Mouse (Mus musculus): Measurements from ENCODE around the gene Ly75.

Ly75 gene

DNA sequence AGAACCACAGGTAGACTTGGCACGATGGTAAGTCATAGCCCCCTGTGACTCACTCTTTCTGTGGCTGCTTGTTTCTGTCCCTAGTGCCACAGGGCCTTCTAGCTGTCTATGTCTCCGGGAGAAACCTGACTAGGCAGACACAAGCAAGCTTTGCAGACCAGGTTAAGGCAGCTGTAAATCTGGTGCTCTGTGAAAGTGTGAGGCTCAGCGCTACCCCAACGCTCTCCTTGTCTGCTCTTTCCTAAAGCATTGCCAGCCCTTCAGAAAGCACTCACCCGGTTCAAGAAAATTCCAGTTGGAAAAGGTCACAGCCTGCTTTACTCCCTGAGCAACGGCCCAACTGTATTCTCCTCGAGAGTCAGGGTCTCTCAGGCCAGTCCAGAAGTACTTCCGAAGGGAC, 31.3 kb downstream of the Ly75 start:
- ChIA-PET CTCF (no interaction called here), POLR2A (interaction anchor here in 1 of 4 experiments (4.8 kb wide), 1 partner anchor 32 kb away, joined by 26 read pairs; the partner anchor contains the start of gene Ly75)

DNA sequence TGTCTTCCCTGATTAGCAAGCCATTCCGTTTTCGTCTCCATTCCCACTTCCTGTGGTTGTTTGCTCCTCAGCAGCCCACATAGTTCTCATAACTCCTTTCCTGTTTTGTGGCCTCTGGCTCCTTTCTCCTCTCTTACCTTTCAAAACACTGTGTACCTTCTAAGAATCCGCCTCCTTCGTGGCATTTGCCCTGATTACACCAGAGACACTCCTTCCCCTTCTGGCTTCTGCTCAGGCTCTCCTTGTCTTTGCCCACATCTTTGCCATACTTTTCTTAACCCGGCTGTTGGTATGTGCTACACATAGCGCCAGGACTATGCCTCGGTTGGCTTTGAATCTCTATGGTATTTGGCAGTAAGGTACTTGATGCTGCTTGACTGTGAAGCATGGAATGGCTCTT, 35.2 kb downstream of the Ly75 start:
- CTCF ChIA-PET: no interaction called here
- POLR2A ChIA-PET: no interaction called here

DNA sequence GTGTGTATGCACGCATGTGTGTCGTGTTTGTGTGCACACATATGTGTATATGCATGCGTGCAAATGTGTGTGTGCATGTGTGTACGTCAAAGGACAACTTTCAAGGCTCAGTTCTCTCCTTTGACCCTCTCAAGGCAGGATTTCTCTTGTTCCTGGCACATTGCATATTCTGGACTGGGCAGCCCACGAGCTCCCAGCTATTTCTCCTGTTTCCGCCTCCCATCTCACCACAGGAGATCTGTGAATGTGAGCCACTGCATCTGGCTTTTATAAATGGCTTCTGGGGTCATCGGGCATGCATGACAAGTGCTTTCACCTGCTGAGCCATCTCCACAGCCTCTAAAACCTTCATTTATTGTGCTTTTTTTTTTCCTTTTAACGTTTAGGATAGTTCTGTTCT, 36.6 kb downstream of the Ly75 start:
- CTCF ChIA-PET: no interaction called here
- POLR2A ChIA-PET: no interaction called here

DNA sequence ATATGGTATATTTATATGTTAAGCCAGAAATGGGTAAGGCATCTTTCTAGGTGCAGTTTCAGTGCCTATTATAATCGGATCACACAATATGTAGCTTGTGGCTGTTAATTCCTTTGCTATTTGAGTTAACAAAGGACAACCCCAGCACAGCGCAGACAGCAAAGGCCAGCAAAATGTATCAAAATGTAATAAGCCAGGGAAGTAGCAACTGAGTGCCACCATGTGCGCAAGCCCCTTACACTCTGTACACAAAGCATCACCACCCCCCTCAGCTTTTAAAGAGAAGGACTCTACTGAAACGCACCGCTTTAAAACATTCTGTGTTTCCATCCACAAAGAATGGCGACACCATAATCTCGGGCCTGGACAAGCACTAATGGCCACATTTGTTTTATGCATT, 37.4 kb downstream of the Ly75 start:
- CTCF ChIA-PET: interaction anchor here in 1 of 4 experiments (0.7 kb wide), 1 partner anchor 86 kb away, joined by 4 read pairs; no protein-coding TSS in a partner anchor
- POLR2A ChIA-PET: interaction anchor here in 1 of 4 experiments (0.6 to 1.2 kb wide), 5 partner anchors 17 to 803 kb away, joined by 3 to 4 read pairs (median 3); no protein-coding TSS in a partner anchor

DNA sequence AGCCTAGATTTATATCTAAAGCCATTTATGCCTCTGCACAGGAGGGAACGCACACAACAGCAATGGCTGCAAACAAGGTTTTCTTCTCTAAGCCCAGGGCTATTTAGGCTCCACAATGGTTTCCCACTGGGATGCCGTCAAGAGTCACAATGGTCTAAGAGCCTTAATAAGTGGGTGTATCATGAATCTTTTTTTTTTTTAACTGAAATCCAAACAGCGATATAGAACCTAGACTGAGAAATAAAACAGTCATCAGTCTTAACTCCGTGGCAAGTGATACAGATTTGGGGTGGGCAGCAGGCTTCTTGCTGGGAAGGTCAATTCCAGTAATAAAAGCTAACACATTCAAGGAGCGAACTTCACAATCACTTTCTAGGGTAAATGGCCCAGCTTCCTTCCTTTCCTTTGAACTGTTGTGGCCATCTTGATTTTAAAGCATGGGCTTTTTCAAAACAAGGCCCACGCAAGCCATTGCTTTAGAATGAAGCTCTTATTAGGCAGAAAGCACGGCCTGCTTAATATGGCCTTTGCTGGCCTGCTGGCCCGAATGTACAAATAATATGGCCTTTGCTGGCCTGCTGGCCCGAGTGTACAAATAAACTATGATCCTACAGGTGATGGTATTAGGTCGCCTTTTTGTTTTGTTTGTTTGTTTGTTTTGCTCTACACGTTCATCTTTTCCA, 39.4 kb downstream of the Ly75 start:
- ChIA-PET POLR2A (interaction anchor here in 1 of 4 experiments (1.6 kb wide), 1 partner anchor 41 kb away, joined by 5 read pairs; no protein-coding TSS in a partner anchor), CTCF (no interaction called here)

DNA sequence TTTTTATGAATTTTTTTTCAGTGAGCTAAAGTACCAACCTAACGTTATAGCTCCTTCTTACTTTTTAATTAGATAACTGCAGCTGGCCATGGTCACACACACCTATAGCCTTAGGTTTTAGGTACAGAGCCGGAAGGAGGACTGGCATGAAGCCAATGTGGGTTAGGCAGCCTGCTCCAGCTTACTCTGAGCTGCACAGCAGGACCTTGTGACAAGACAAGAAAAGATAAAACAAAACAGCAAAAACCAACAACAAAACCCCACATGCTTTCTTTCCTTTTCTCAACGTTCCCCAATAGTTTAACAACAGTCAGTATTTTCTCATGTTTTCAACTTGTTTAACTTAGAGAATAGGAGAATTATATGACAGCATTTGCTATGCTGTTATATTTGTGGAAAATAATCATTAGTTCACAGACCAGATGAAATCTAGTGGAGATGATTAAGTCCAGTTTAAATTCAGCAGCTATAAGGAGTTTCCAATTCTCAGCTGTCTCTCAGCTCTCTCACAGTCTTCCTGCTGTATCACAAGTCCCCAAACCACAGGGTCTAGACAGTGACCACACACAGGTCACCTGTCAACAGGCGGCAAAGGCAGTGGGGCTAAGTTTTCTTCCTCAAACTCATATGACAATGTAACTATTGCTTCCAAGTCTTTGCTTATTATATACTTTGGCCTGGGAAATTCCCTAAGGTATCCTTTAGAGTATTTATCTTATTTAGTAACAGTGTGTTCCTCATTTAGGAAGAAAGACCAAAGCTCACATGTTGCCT, 40.8 kb downstream of the Ly75 start:
- ChIA-PET CTCF (interaction anchor here in 2 of 4 experiments (0.5 to 0.9 kb wide), 3 partner anchors 92 to 175 kb away, joined by 3 to 4 read pairs (median 4); no protein-coding TSS in a partner anchor), POLR2A (interaction anchor here in 3 of 4 experiments (0.5 to 1.6 kb wide), 6 partner anchors 10 to 76 kb away, joined by 3 to 5 read pairs (median 4); no protein-coding TSS in a partner anchor)

GRCm38 (mm10) chr2:60337937-60338336, 45.2 kb downstream of the Ly75 start:
- ChIA-PET CTCF (no interaction called here), POLR2A (interaction anchor here in 2 of 4 experiments (0.8 to 1.7 kb wide), 6 partner anchors 39 to 64 kb away, joined by 3 to 5 read pairs (median 4); partner anchors contain the start of gene Ly75 (in 2 of the 2))

DNA sequence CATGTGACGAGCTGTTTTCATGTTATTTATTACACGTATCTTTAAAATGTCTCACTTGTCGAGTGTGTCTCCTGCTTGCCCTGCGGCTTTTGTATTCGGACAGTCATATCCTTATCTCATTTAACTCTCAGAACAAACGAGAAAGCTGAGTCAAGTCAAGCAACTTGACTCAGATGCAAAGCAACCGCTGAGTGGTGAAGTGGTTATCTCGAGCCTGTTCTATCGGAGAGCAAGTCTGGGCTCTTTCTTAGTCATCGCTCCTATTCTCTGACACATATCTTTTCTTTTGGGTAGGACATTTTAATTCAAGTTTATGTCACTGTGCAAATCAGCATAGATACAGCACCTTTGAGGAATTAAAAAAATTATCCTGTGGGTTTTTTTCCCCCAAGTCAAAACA, 54.5 kb downstream of the Ly75 start:
- ChIA-PET CTCF (interaction anchor here in 1 of 4 experiments (0.6 to 0.7 kb wide), 3 partner anchors 12 to 576 kb away, joined by 3 read pairs; no protein-coding TSS in a partner anchor), POLR2A (interaction anchor here in 2 of 4 experiments (1.0 to 1.3 kb wide), 2 partner anchors 17 to 61 kb away, joined by 3 read pairs; no protein-coding TSS in a partner anchor)

GRCm38 (mm10) chr2:60327581-60327980, 55.5 kb downstream of the Ly75 start:
- POLR2A ChIA-PET: interaction anchor here in 2 of 4 experiments (0.7 to 1.3 kb wide), 5 partner anchors 9 to 87 kb away, joined by 3 read pairs; no protein-coding TSS in a partner anchor
- CTCF ChIA-PET: no interaction called here

DNA sequence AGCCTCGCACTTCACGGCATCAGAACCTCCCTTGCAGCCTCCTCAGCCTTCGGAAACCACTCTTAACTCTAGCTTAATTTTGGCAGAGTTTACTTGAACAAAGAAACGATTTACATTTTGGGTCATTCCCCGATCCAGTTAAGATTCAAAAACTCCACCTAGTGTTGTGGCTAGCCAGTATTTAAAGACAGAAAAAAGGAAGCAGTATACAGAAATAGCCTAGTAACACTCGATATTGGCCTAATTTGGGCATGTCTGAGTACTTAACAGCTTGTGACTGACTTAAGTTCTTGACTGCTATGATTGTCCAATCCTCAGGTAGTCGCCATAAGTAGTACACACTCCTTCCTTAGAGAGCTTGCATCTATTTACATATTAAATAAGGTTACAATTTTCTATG, 56.2 kb downstream of the Ly75 start:
- ChIA-PET CTCF (no interaction called here), POLR2A (interaction anchor here in 2 of 4 experiments (0.8 to 1.3 kb wide), 5 partner anchors 9 to 88 kb away, joined by 3 to 4 read pairs (median 3); partner anchors contain the start of gene Ly75 (in 1 of the 2))

DNA sequence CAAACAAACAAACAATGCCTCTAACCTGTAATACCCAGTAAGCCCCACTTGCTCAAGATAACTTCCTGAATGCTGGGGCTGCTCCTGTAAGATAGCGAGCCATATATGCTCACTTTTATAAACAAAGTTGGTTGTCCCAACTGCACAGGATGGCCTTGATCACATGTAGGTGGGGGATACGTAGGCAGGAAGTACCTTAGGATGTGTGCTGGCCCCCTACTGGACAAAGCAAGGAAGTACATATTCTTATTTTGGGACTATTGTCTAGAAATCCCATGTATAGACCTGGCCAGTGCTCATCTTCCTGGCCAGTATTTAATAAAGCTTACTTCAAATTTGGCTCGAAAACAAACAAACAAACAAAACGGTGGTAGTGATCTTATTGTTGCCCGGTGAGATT, 59.7 kb downstream of the Ly75 start:
- POLR2A ChIA-PET: interaction anchor here in 1 of 4 experiments (0.6 kb wide), 1 partner anchor 108 kb away, joined by 3 read pairs; no protein-coding TSS in a partner anchor
- CTCF ChIA-PET: interaction anchor here in 1 of 4 experiments (1.0 kb wide), 1 partner anchor 118 kb away, joined by 3 read pairs; no protein-coding TSS in a partner anchor

- CTCF ChIA-PET: no interaction called here
- POLR2A ChIA-PET: interaction anchor here in 2 of 4 experiments (0.6 to 0.7 kb wide), 2 partner anchors 55 to 57 kb away, joined by 3 read pairs; no protein-coding TSS in a partner anchor
Measured at GRCm38 (mm10) chr2:60322031-60322726, 60.9 kb downstream of the Ly75 start.

GRCm38 (mm10) chr2:60303796-60304195, 79.3 kb downstream of the Ly75 start:
- POLR2A ChIA-PET: interaction anchor here in 3 of 4 experiments (0.7 to 1.3 kb wide), 4 partner anchors 11 to 535 kb away, joined by 3 read pairs; no protein-coding TSS in a partner anchor

GRCm38 (mm10) chr2:60299323-60299722, 83.8 kb downstream of the Ly75 start:
- ChIA-PET CTCF (no interaction called here), POLR2A (interaction anchor here in 2 of 4 experiments (0.6 to 1.6 kb wide), 5 partner anchors 8 to 90 kb away, joined by 3 to 8 read pairs (median 3); partner anchors contain the start of genes Cd302 (in 2 of the 2), Baz2b (in 1 of the 2) and March7 (in 1 of the 2))

More at GRCm38 (mm10) chr2:60303796-60304195, 79.3 kb downstream of the Ly75 start:
- CTCF ChIA-PET: no interaction called here

DNA sequence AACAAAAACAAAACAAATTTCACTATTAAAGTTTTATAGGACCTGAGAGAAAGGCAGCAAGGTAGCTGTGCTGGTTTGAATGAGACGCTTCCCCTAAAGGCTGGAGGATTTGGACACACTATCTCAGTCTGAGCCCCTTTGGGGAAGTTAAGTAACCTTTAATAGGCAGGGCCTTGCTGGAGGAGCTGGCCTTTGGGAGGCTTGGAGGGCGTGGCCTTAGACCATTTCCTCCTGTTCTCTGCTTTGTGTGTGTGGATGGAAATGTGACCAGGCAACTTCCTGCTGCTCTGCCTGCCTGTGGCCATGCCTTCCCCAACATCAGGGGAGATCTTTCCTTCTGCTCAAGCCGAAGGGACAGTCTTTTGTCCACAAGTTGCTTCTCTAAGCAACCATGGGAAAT, 84.8 kb downstream of the Ly75 start:
- POLR2A ChIA-PET: interaction anchor here in 2 of 4 experiments (0.8 to 1.6 kb wide), 16 partner anchors 9 to 113 kb away, joined by 3 to 8 read pairs (median 4); partner anchors contain the start of genes Cd302 (in 2 of the 2) and Ly75 (in 1 of the 2)
- CTCF ChIA-PET: no interaction called here

GRCm38 (mm10) chr2:60291381-60291780, 91.7 kb downstream of the Ly75 start:
- CTCF ChIA-PET: no interaction called here
- POLR2A ChIA-PET: interaction anchor here in 2 of 4 experiments (0.7 to 1.3 kb wide), 3 partner anchors 9 to 38 kb away, joined by 3 read pairs; no protein-coding TSS in a partner anchor

DNA sequence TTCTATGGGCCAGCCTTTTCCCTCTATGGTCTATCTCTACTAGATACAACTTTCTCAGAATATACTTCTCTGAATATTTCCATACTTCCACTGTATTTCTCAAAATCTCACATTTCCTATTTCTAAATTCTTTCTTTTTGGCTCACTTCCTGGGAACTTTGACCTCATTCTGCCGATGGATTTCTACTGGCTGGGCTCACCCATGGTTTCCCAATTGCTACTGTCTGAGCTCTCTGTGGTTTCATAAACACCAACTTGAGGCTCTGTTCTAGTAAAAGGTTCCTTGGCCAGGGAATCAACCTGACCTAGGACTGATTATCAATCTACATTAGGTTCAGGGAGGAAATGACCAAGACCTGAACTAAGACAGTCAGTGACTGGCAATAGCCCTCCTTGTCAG, 93.7 kb downstream of the Ly75 start:
- ChIA-PET CTCF (no interaction called here), POLR2A (no interaction called here)

DNA sequence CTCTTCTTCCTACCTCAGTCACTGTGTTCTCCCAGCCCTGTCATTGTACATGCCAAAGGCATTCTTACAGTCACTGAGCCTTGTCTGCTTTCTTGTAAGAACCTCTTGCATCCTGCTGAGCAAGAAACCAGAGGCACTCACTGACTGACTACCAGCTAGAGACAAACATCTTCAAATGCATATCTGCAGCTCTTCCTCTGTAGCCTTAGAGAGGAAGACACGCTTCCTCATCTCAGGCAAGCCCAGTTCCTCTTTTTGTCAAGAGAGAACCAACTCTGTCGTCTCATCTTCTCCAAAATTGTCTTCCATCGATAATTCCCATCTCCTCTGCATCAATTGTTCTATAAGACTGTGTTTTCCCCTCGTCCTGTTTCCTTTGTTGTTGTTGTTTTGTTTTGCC, 94.5 kb downstream of the Ly75 start:
- POLR2A ChIA-PET: no interaction called here
- CTCF ChIA-PET: no interaction called here

All from embryonic stem cell, embryonic (primary cell).